Mouse (Mus musculus): Measurements from ENCODE around the gene Slc22a2.
"Not testable (repeated sequence)": the region's sequence is repeated elsewhere in the genome, so short reads cannot be mapped to it uniquely, and the experiment has no call there.

Slc22a2 gene

GRCm38 (mm10) chr17:12583991-12584390 is at the start of gene Slc22a2:
Gene Slc22a2 (plus strand): TSS chr17:12584132.
- in situ Hi-C loops (cut with MboI, MseI) = no loop called here

- in situ Hi-C loops (cut with MboI, MseI) = loop anchor here (5.0 to 10.0 kb wide), 3 partner anchors 120 to 278 kb away; no protein-coding TSS in a partner anchor
Measured at GRCm38 (mm10) chr17:12534353-12535145, 49.4 kb upstream of the Slc22a2 start.

GRCm38 (mm10) chr17:12562215-12562614 is 21.7 kb upstream of the Slc22a2 start:
- in situ Hi-C loops (cut with MboI, MseI) = no loop called here

- in situ Hi-C loops (cut with MboI, MseI) = not testable (repeated sequence)
Measured at GRCm38 (mm10) chr17:12564481-12565000, 19.4 kb upstream of the Slc22a2 start.

GRCm38 (mm10) chr17:12565443-12565842 is 18.5 kb upstream of the Slc22a2 start:
- in situ Hi-C loops (cut with MboI, MseI) = no loop called here

- in situ Hi-C loops (cut with MboI, MseI) = no loop called here
Measured at GRCm38 (mm10) chr17:12571316-12571715, 12.6 kb upstream of the Slc22a2 start.

GRCm38 (mm10) chr17:12571924-12572463 is 11.9 kb upstream of the Slc22a2 start:
- in situ Hi-C loops (cut with MboI, MseI) = no loop called here

GRCm38 (mm10) chr17:12575391-12575790 is 8.5 kb upstream of the Slc22a2 start:
- in situ Hi-C loops (cut with MboI, MseI) = no loop called here

GRCm38 (mm10) chr17:12577096-12577495 is 6.8 kb upstream of the Slc22a2 start:
- in situ Hi-C loops (cut with MboI, MseI) = no loop called here

- in situ Hi-C loops (cut with MboI, MseI) = no loop called here
Measured at GRCm38 (mm10) chr17:12585366-12585765, 1.4 kb downstream of the Slc22a2 start.

GRCm38 (mm10) chr17:12586966-12587365 is 3.0 kb downstream of the Slc22a2 start:
- in situ Hi-C loops (cut with MboI, MseI) = no loop called here

GRCm38 (mm10) chr17:12588801-12589247 is 4.9 kb downstream of the Slc22a2 start:
- in situ Hi-C loops (cut with MboI, MseI) = no loop called here

GRCm38 (mm10) chr17:12590911-12591625 is 7.1 kb downstream of the Slc22a2 start:
- in situ Hi-C loops (cut with MboI, MseI) = no loop called here

- in situ Hi-C loops (cut with MboI, MseI) = no loop called here
Measured at GRCm38 (mm10) chr17:12595846-12596515, 12.0 kb downstream of the Slc22a2 start.

GRCm38 (mm10) chr17:12606634-12607033 is 22.7 kb downstream of the Slc22a2 start:
- in situ Hi-C loops (cut with MboI, MseI) = no loop called here

GRCm38 (mm10) chr17:12607202-12607601 is 23.3 kb downstream of the Slc22a2 start:
- in situ Hi-C loops (cut with MboI, MseI) = no loop called here

- in situ Hi-C loops (cut with MboI, MseI) = no loop called here
Measured at GRCm38 (mm10) chr17:12614511-12615385, 30.8 kb downstream of the Slc22a2 start.

GRCm38 (mm10) chr17:12615429-12615828 is 31.5 kb downstream of the Slc22a2 start:
- in situ Hi-C loops (cut with MboI, MseI) = no loop called here

GRCm38 (mm10) chr17:12619641-12620040 is 35.7 kb downstream of the Slc22a2 start:
- in situ Hi-C loops (cut with MboI, MseI) = no loop called here

GRCm38 (mm10) chr17:12627983-12628382 is 44.1 kb downstream of the Slc22a2 start:
- in situ Hi-C loops (cut with MboI, MseI) = no loop called here
